Mouse (Mus musculus) splenic B cell, adult 2 months (primary cell): Measurements from ENCODE around the gene Setmar.
"Not testable (repeated sequence)": the region's sequence is repeated elsewhere in the genome, so short reads cannot be mapped to it uniquely, and the experiment has no call there.

ENCODE experiments used
- DNase-seq: peaks from one replicate; pipeline ENCODE4 v3.0.0-alpha.2; 2011; ENCODE audit warnings: low read depth, low spot score
- H3K27me3 ChIP-seq: 2 replicates; pipeline ENCODE4 v1.6.1; 2012; ENCODE audit warnings: mild to moderate bottlenecking, low read length, moderate library complexity, mixed read lengths; ENCODE audit not compliant: control insufficient read depth, poor library complexity, insufficient read depth, severe bottlenecking
- H3K36me3 ChIP-seq: 2 replicates; pipeline ENCODE4 v1.6.1; 2012; ENCODE audit warnings: mild to moderate bottlenecking, low read length, moderate library complexity, mixed read lengths; ENCODE audit not compliant: control insufficient read depth, poor library complexity, insufficient read depth, severe bottlenecking

Gene Setmar

GRCm38 (mm10) chr6:108064918-108065526 lies at the start of gene Setmar:
Gene Setmar, plus strand, starts transcription at chr6:108065045.
- no peaks in the 10 kb centered on the region for H3K36me3 ChIP-seq
- peak; percentile 96 for DNase-seq

GRCm38 (mm10) chr6:108021646-108022045 lies 43.2 kb upstream of the Setmar start:
- H3K36me3 ChIP-seq = no peaks in the 10 kb centered on the region
- no peaks in the 10 kb centered on the region for H3K27me3 ChIP-seq
- DNase-seq = no peak

More at GRCm38 (mm10) chr6:108064918-108065526, at the start of gene Setmar:
- no peaks in the 10 kb centered on the region; the same call in 1 of the 2 replicates for H3K27me3 ChIP-seq

GRCm38 (mm10) chr6:108055041-108055440 lies 9.8 kb upstream of the Setmar start:
- H3K36me3 ChIP-seq, H3K27me3 ChIP-seq: not testable (repeated sequence)
- peak; percentile 71 for DNase-seq

GRCm38 (mm10) chr6:108055946-108056345 lies 8.9 kb upstream of the Setmar start:
- Histone ChIP-seq H3K27me3 (no peaks in the 10 kb centered on the region), H3K36me3 (no peaks in the 10 kb centered on the region)
- DNase-seq = no peak

GRCm38 (mm10) chr6:108057353-108057752 lies 7.5 kb upstream of the Setmar start:
- no peak for DNase-seq
- H3K36me3 ChIP-seq = no peaks in the 10 kb centered on the region
- no peaks in the 10 kb centered on the region for H3K27me3 ChIP-seq

GRCm38 (mm10) chr6:108058066-108058465 lies 6.8 kb upstream of the Setmar start:
- Histone ChIP-seq H3K27me3 (no peaks in the 10 kb centered on the region), H3K36me3 (no peaks in the 10 kb centered on the region)
- no peak for DNase-seq

GRCm38 (mm10) chr6:108061121-108061520 lies 3.7 kb upstream of the Setmar start:
- no peak for DNase-seq

GRCm38 (mm10) chr6:108065583-108065982 lies 738 bp downstream of the Setmar start:
- peak; percentile 78 for DNase-seq
- Histone ChIP-seq H3K27me3 (no peaks in the 10 kb centered on the region; the same call in 1 of the 2 replicates), H3K36me3 (no peaks in the 10 kb centered on the region)

More at GRCm38 (mm10) chr6:108061121-108061520, 3.7 kb upstream of the Setmar start:
- Histone ChIP-seq H3K27me3 (no peaks in the 10 kb centered on the region; the same call in 1 of the 2 replicates), H3K36me3 (no peaks in the 10 kb centered on the region)

- no peaks in the 10 kb centered on the region for H3K36me3 ChIP-seq
- H3K27me3 ChIP-seq = no peaks in the 10 kb centered on the region
- DNase-seq = no peak
Measured at GRCm38 (mm10) chr6:108070947-108071346, 6.1 kb downstream of the Setmar start.

- no peak for DNase-seq
Measured at GRCm38 (mm10) chr6:108073071-108073470, 8.2 kb downstream of the Setmar start.

GRCm38 (mm10) chr6:108073931-108074330 lies 9.1 kb downstream of the Setmar start:
- H3K36me3 ChIP-seq = no peaks in the 10 kb centered on the region
- DNase-seq = no peak

More at GRCm38 (mm10) chr6:108073071-108073470, 8.2 kb downstream of the Setmar start:
- no peaks in the 10 kb centered on the region for H3K36me3 ChIP-seq
- H3K27me3 ChIP-seq = no peaks in the 10 kb centered on the region

GRCm38 (mm10) chr6:108074624-108075023 lies 9.8 kb downstream of the Setmar start:
- no peak for DNase-seq
- no peaks in the 10 kb centered on the region for H3K27me3 ChIP-seq
- no peaks in the 10 kb centered on the region for H3K36me3 ChIP-seq

More at GRCm38 (mm10) chr6:108073931-108074330, 9.1 kb downstream of the Setmar start:
- no peaks in the 10 kb centered on the region for H3K27me3 ChIP-seq

GRCm38 (mm10) chr6:108075857-108076256 lies 11.0 kb downstream of the Setmar start:
- H3K27me3 ChIP-seq = no peaks in the 10 kb centered on the region
- no peak for DNase-seq
- H3K36me3 ChIP-seq = no peaks in the 10 kb centered on the region

- no peak for DNase-seq
- Histone ChIP-seq H3K36me3 (no peaks in the 10 kb centered on the region), H3K27me3 (no peaks in the 10 kb centered on the region)
Measured at GRCm38 (mm10) chr6:108091296-108091695, 26.5 kb downstream of the Setmar start.

GRCm38 (mm10) chr6:108092646-108093045 lies 27.8 kb downstream of the Setmar start:
- DNase-seq = no peak

GRCm38 (mm10) chr6:108093449-108093848 lies 28.6 kb downstream of the Setmar start:
- no peaks in the 10 kb centered on the region for H3K36me3 ChIP-seq
- H3K27me3 ChIP-seq = no peaks in the 10 kb centered on the region
- no peak for DNase-seq

More at GRCm38 (mm10) chr6:108092646-108093045, 27.8 kb downstream of the Setmar start:
- Histone ChIP-seq H3K36me3 (no peaks in the 10 kb centered on the region), H3K27me3 (no peaks in the 10 kb centered on the region)
